Mouse (Mus musculus): ENCODE data around the gene Tmsb10.

Tmsb10 gene

GRCm38 (mm10) chr6:72958662-72959071 is at the start of gene Tmsb10:
Tmsb10 (minus strand) TSS chr6:72958748.
- DNase-seq (ENCODE audit: low read depth, low spot score): no peak

GRCm38 (mm10) chr6:73003601-73004000 is 45.1 kb upstream of the Tmsb10 start:
- DNase-seq (ENCODE audit: low read depth, low spot score): no peak

GRCm38 (mm10) chr6:73002391-73002790 is 43.8 kb upstream of the Tmsb10 start:
- DNase-seq (ENCODE audit: low read depth, low spot score): no peak

GRCm38 (mm10) chr6:72998809-72999208 is 40.3 kb upstream of the Tmsb10 start:
- DNase-seq (ENCODE audit: low read depth, low spot score): no peak

- no peak for DNase-seq (ENCODE audit: low read depth, low spot score)
These were observed 35.1 kb upstream of the Tmsb10 start for GRCm38 (mm10) chr6:72993688-72994082.

GRCm38 (mm10) chr6:72993054-72993687 is 34.6 kb upstream of the Tmsb10 start:
- no peak for DNase-seq (ENCODE audit: low read depth, low spot score)

GRCm38 (mm10) chr6:72990206-72990605 is 31.7 kb upstream of the Tmsb10 start:
- DNase-seq (ENCODE audit: low read depth, low spot score): no peak

GRCm38 (mm10) chr6:72989028-72989736 is 30.6 kb upstream of the Tmsb10 start:
- no peak for DNase-seq (ENCODE audit: low read depth, low spot score)

GRCm38 (mm10) chr6:72982506-72982905 is 24.0 kb upstream of the Tmsb10 start:
- no peak for DNase-seq (ENCODE audit: low read depth, low spot score)

GRCm38 (mm10) chr6:72981851-72982250 is 23.3 kb upstream of the Tmsb10 start:
- DNase-seq (ENCODE audit: low read depth, low spot score): no peak

GRCm38 (mm10) chr6:72981124-72981651 is 22.6 kb upstream of the Tmsb10 start:
- no peak for DNase-seq (ENCODE audit: low read depth, low spot score)

GRCm38 (mm10) chr6:72976866-72977265 is 18.3 kb upstream of the Tmsb10 start:
- DNase-seq (ENCODE audit: low read depth, low spot score): no peak

- no peak for DNase-seq (ENCODE audit: low read depth, low spot score)
These were observed 12.5 kb upstream of the Tmsb10 start for GRCm38 (mm10) chr6:72971074-72971473.

- DNase-seq (ENCODE audit: low read depth, low spot score): no peak
These were observed 11.2 kb upstream of the Tmsb10 start for GRCm38 (mm10) chr6:72969787-72970186.

- no peak for DNase-seq (ENCODE audit: low read depth, low spot score)
These were observed 6.7 kb upstream of the Tmsb10 start for GRCm38 (mm10) chr6:72965199-72965598.

GRCm38 (mm10) chr6:72962281-72962741 is 3.8 kb upstream of the Tmsb10 start:
- DNase-seq (ENCODE audit: low read depth, low spot score): no peak

- no peak for DNase-seq (ENCODE audit: low read depth, low spot score)
These were observed 3.1 kb upstream of the Tmsb10 start for GRCm38 (mm10) chr6:72961603-72962002.

- no peak for DNase-seq (ENCODE audit: low read depth, low spot score)
These were observed 2.1 kb upstream of the Tmsb10 start for GRCm38 (mm10) chr6:72960675-72961074.

- DNase-seq (ENCODE audit: low read depth, low spot score): no peak
These were observed 627 bp upstream of the Tmsb10 start for GRCm38 (mm10) chr6:72959175-72959574.

- DNase-seq (ENCODE audit: low read depth, low spot score): peak; percentile 63
These were observed 589 bp downstream of the Tmsb10 start for GRCm38 (mm10) chr6:72957676-72958641.

GRCm38 (mm10) chr6:72957093-72957435 is 1.5 kb downstream of the Tmsb10 start:
- no peak for DNase-seq (ENCODE audit: low read depth, low spot score)

Measured in WW6 (cell line).